Mouse (Mus musculus): ENCODE measurements around the gene Tm7sf3. TPM values are rescaled to one million over a fixed set of nuclear protein-coding genes. Genes with fewer than 3 reads are reported as not detected.

Gene Tm7sf3
- total and polyA plus RNA-seq, 3 experiments: 18.3 to 27.1 TPM; not detected in 1

GRCm38 (mm10) chr6:146611897-146612296 is 30.7 kb downstream of the Tm7sf3 start:
- TF ChIP-seq NELFE (IDR thresholded peaks at IDR 0.05; ENCODE audit: low read depth, low read length) (no peak), TBP (IDR thresholded peaks at IDR 0.05; ENCODE audit: low read depth, low read length) (no peak), MXI1 (IDR thresholded peaks at IDR 0.05; ENCODE audit: low read depth, low read length) (no peak), POLR2A (IDR thresholded peaks at IDR 0.05; ENCODE audit: control insufficient read depth in 1 of 2, insufficient read depth in 1 of 2, low read depth in 1 of 2, low read length in 2 of 2, poor library complexity in 1 of 2) (no peak), TAL1 (IDR thresholded peaks at IDR 0.05; ENCODE audit: low read length) (no peak), MYC (IDR thresholded peaks at IDR 0.05; ENCODE audit: low read depth, low read length) (no peak), MAX (IDR thresholded peaks at IDR 0.05; ENCODE audit: low read length) (no peak), ETS1 (IDR thresholded peaks at IDR 0.05; ENCODE audit: low read depth, low read length) (no peak), USF2 (IDR thresholded peaks at IDR 0.05; ENCODE audit: borderline replicate concordance in 1 of 2, insufficient read depth in 1 of 2, low read depth in 1 of 2, low read length in 2 of 2) (no peak), CHD2 (IDR thresholded peaks at IDR 0.05; ENCODE audit: low read length) (no peak)
- Histone ChIP-seq H3K36me3 (ENCODE audit: control insufficient read depth in 1 of 2, insufficient read depth in 2 of 2, low read length in 2 of 2) (no peaks in the 10 kb centered on the region; a peak in 1 of 4 replicates), H3K4me1 (ENCODE audit: control insufficient read depth in 1 of 2, insufficient read depth in 2 of 2, low read length in 2 of 2) (no peaks in the 10 kb centered on the region)

GRCm38 (mm10) chr6:146611385-146611784 is 31.2 kb downstream of the Tm7sf3 start:
- no peaks in the 10 kb centered on the region for H3K79me2 ChIP-seq (ENCODE audit: control insufficient read depth, insufficient read depth, low read length, poor library complexity)
- no peaks in the 10 kb centered on the region for H3K9me3 ChIP-seq (replicated peaks; ENCODE audit: insufficient read depth, low read length)
- no peak overlapping the region for H3K9ac ChIP-seq (ENCODE audit: control insufficient read depth, low read depth, low read length, poor library complexity, severe bottlenecking)
- no peak overlapping the region for H3K27ac ChIP-seq (ENCODE audit: control insufficient read depth, low read depth, low read length)
- no peak for DNase-seq (ENCODE audit: low read depth, low spot score)
- TF ChIP-seq NELFE (IDR thresholded peaks at IDR 0.05; ENCODE audit: low read depth, low read length) (no peak), NRF1 (IDR thresholded peaks at IDR 0.05; ENCODE audit: insufficient read depth, low read depth, low read length, poor library complexity, severe bottlenecking) (no peak), E2F4 (IDR thresholded peaks at IDR 0.05; ENCODE audit: borderline replicate concordance, low read depth, low read length) (no peak), RAD21 (IDR thresholded peaks at IDR 0.05; ENCODE audit: low read depth, low read length) (no peak), SIN3A (IDR thresholded peaks at IDR 0.05; ENCODE audit: low read length) (no peak), ZMIZ1 (IDR thresholded peaks at IDR 0.05; ENCODE audit: low read depth, low read length) (no peak), CHD2 (IDR thresholded peaks at IDR 0.05; ENCODE audit: low read length) (no peak), EP300 (IDR thresholded peaks at IDR 0.05; ENCODE audit: low read depth in 1 of 2, low read length in 2 of 2) (no peak), POLR2AphosphoS5 (IDR thresholded peaks at IDR 0.05; ENCODE audit: borderline replicate concordance, low read depth, low read length) (no peak), GABPA (IDR thresholded peaks at IDR 0.05; ENCODE audit: low read depth, low read length) (no peak), MYB (IDR thresholded peaks at IDR 0.05; ENCODE audit: low read depth, low read length) (no peak), ETS1 (IDR thresholded peaks at IDR 0.05; ENCODE audit: low read depth, low read length) (no peak), SMC3 (IDR thresholded peaks at IDR 0.05; ENCODE audit: low read depth, low read length) (no peak)
- H3K36me3 ChIP-seq (ENCODE audit: control insufficient read depth in 1 of 2, insufficient read depth in 2 of 2, low read length in 2 of 2): no peaks in the 10 kb centered on the region; a peak in 1 of 4 replicates
- no peaks in the 10 kb centered on the region for H3K27me3 ChIP-seq (ENCODE audit: control insufficient read depth in 1 of 2, insufficient read depth in 2 of 2, low read length in 2 of 2)
- H3K4me3 ChIP-seq (ENCODE audit: control insufficient read depth in 1 of 2, insufficient read depth in 1 of 2, low read depth in 2 of 2, low read length in 2 of 2): no peak overlapping the region
- H3K4me1 ChIP-seq (ENCODE audit: control insufficient read depth in 1 of 2, insufficient read depth in 2 of 2, low read length in 2 of 2): no peaks in the 10 kb centered on the region; a peak in 1 of 4 replicates

More at GRCm38 (mm10) chr6:146611897-146612296, 30.7 kb downstream of the Tm7sf3 start:
- Histone ChIP-seq H3K27ac (ENCODE audit: control insufficient read depth, low read depth, low read length) (no peak overlapping the region), H3K79me2 (ENCODE audit: control insufficient read depth, insufficient read depth, low read length, poor library complexity) (no peaks in the 10 kb centered on the region), H3K27me3 (ENCODE audit: control insufficient read depth in 1 of 2, insufficient read depth in 2 of 2, low read length in 2 of 2) (no peaks in the 10 kb centered on the region), H3K9ac (ENCODE audit: control insufficient read depth, low read depth, low read length, poor library complexity, severe bottlenecking) (no peak overlapping the region), H3K4me3 (ENCODE audit: control insufficient read depth in 1 of 2, insufficient read depth in 1 of 2, low read depth in 2 of 2, low read length in 2 of 2) (no peak overlapping the region), H3K9me3 (replicated peaks; ENCODE audit: insufficient read depth, low read length) (no peaks in the 10 kb centered on the region)
- DNase-seq (ENCODE audit: low read depth, low spot score): no peak
